Mouse (Mus musculus) spleen, adult 18-20 months (tissue): ENCODE measurements around the gene Gm21188.
"Not testable (repeated sequence)": the region's sequence is repeated elsewhere in the genome, so short reads cannot be mapped to it uniquely, and the experiment has no call there.

Experiments used
- DNase-seq, 2 experiments: peaks; one replicate each; pipeline ENCODE4 v3.0.0; 2022; ENCODE audit warnings: mixed read lengths in 2 of 2

Gene Gm21188

DNA sequence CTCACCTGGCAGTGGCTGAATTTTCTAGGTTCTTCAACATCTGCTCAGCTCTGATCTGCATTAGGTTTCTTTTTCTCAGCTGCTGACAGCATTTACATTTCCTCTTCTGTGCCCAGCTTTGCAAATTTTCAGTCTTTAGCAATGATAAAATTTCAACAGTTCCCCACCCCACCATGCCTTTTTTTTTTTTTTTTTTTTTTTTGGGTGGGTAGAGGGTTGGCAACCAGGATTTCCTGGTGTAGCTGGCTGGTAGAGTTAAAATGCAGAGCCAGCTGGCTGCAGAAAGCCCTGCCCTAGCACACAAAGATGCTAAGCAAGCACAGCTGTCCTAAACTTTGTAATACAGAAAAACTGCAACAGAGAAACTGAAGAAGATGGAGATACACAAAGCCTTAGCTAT lies at the start of gene Gm21188:
Gm21188 (minus strand) TSS at position 110 of the 400 bp plus-strand sequence.
- DNase-seq, result not testable (repeated sequence)

DNA sequence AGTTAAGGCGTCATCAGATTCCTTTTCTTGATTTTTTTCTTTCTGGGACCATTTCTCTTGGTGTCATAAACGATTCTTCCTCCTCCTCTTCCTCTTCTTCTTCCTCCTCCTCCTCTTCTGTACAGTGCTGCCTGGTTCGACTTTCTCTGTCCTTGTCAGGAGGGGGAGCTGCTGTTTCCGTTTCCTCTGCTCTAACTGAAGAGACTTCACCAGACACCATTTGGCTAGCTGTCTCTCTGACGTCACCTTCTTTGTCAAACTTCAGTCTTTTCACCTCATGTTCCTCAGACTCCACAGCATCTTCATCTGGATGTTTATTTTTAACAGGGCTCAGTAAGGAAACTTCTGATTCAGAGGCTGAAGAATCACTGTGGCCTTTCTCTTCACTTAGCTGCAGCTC lies 47.3 kb upstream of the Gm21188 start:
- DNase-seq, result not testable (repeated sequence)

DNA sequence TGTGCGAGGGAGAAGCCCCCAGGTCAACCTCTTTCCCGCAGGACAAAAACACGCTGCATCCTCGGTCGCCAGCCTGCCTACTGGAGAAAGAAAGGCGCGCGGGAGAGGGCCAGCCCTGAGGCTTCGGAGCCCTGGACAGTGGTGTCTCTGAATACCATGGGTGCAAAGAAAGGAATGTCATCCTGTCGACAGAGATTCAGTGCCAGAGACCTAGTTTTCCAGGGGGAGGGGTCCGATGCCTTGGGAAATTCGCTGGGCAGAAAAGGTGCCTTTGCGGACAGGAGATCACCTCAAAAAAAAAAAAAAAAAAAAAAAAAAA lies 44.9 kb upstream of the Gm21188 start:
- DNase-seq, result not testable (repeated sequence)

DNA sequence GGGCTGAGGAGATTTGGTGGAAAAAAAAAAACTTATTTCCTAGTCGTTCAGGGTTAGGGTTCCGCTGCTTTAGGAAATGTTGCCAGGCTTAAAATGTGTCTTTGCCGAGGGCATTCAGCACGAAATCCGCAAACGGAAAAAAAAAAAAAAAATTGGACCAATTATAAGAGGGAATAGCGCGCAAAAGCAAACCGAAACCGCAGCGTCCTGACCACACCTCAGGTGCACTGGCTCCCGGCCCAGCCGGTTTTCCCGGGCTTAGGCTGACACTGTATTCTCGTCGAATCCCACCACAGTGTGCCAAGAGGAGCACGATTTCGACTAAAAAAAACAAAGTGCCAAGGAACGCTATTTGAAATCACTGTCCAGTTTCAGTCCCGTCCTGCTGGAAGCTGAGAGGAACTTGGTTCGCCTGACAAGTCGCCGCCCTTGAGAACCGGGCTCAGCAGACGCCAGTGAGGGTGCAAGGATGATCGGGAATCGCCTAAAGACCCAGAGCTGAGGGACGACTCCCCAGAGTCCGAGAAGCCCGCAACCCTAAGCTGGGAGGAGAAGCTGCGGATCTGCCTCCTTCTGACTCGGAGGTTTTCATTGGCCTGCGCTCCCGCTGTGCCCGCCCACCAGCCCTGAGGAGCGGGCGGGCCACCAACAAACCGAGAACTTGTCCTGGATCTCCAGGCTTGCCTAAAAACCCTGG lies 44.4 kb upstream of the Gm21188 start:
- peak in 1 of 2 experiments; percentile 9 for DNase-seq

DNA sequence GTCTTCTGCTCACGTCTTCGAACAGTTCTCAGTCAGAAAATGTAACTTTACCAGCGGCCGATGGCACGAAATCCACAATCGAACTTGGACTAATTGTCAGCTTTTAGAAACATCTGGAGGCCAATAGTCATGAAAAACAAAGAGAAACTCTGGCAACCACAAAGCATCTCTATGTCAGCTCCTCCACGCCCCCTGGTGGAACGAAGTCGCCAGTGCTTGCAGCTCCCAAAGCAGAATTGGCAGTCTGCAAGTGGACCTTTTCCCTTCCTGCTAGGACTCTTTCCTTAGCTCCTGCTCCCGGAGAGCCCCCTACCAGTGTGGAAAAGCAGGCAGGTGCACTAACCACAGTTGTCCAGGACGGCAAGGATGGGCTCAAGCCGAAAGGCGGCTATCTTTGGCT lies 41.0 kb upstream of the Gm21188 start:
- DNase-seq, result not testable (repeated sequence)

DNA sequence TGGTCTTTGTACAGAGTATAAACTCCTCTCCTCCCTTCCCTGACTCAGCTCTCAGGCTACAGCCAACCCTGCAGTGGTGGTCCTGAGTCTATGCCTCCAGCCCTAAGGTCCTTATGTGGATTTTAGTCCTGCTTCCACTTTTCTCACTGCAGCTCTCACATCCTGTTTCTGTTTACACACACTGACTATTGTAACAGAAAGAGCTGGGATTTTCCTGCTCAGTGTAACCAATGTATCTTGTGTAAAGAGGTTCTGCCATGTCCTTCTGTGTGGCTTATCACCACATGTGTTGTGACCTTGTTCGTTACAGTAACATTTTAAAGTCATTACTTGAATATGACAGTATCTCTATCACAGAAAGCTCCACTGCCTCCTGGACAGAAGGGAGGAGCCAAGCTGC lies 27.6 kb upstream of the Gm21188 start:
- not testable (repeated sequence) for DNase-seq

DNA sequence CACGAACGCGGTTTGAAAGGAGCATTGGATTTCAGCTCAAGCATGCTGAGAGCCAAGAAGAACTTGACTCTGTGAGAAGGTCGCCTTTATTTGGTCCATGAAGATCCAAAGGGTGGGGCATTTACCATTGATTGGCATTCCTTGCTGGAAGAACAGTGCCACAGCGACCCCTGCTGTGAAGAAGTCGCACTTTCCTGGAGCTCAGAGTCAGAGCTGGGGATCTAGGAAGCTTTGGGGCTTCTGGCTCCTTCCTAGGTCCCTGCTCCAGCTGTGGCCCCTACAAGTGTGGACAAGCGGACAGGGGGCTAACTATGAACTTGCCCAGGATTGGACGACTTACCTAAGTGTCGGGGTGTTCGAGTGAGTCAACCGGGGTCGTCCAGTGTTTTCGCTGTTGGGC lies 18.9 kb upstream of the Gm21188 start:
- not testable (repeated sequence) for DNase-seq

DNA sequence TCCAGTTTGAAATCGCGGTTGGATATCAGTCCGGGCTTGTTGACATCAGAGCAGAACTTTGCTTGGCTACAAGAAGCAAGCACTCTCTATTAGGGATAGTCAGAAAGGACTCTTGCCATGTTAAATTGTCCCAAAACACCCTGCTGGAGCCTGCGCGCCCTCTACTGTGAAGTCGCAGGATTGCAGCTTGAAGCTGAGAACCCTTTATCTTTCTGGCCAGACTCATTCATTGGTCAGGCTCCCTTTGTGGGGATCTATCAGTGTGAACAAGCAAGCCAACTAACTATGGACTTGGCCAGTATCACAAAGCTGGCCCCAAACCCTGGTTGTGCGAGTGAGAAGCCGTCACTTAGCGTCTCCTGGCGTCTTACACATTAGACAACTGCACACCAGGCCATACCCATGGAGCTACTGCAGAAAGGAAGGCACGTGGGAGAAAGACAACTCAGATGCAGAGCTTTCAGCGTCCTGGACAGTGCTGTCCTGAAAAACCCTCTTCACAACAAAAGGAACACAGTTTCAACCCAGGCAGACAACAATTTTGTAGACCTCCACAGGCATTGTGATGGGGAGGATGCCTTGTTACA lies 18.1 kb upstream of the Gm21188 start:
- not testable (repeated sequence) for DNase-seq

DNA sequence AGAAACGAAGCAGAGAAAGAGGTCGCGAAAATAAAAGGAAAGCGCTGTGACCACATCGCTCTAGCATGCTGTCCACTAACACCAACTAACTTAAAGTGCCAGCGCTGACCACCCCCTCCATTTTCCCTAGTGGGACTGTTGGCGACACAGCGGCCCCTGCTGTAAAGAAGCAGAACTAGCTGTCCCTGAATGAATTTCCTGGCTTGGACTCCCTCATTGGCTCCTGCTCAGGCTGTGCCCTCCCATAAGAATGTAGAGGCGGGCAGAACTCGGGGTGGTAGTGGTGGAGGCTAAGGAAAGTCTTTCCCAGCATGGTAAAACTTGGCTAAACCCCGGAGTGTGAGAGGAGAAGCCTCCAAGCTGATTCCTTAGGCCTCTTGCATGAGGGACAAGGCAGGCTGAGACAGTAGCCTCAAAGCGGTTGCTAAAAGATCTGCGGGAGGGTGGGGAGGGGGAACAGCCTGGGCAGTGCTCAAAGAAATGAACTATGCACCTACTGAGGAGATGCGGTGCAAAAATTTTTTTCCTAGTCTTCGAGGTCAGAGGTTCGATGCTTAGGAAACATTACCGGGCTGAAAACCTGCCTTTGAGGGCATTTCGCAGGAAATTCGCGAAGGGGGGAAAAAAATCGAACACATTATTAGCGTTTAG lies 11.6 kb upstream of the Gm21188 start:
- not testable (repeated sequence) for DNase-seq

DNA sequence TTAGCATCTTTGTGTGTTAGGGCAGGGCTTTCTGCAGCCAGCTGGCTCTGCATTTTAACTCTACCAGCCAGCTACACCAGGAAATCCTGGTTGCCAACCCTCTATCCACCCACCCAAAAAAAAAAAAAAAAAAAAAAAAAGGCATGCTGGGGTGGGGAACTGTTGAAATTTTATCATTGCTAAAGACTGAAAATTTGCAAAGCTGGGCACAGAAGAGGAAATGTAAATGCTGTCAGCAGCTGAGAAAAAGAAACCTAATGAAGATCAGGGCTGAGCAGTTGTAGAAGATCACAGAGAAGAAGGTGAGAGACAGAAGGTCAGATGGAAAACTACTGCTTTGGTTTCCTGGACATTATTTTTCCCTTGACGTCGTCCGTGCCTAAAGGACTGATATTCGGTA lies 10.9 kb upstream of the Gm21188 start:
- not testable (repeated sequence) for DNase-seq

DNA sequence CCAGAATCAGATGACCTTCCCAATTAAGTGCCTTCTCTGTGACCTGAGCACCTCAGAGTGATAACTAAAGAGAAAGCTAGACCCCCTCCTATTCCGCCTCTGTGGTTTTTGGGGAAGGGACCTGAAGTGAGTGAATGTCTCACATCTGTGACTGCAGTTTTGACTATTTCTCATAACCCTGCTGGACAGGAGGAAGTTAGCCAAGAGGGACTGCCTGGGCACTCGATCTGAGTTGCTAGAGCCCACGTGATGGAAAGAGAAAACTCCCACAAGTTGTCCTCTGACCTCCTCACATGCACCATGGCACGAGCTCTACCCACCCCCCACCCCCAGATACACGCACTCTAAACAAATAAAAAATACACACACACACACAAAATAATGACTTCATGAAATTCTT lies 3.4 kb downstream of the Gm21188 start:
- not testable (repeated sequence) for DNase-seq

DNA sequence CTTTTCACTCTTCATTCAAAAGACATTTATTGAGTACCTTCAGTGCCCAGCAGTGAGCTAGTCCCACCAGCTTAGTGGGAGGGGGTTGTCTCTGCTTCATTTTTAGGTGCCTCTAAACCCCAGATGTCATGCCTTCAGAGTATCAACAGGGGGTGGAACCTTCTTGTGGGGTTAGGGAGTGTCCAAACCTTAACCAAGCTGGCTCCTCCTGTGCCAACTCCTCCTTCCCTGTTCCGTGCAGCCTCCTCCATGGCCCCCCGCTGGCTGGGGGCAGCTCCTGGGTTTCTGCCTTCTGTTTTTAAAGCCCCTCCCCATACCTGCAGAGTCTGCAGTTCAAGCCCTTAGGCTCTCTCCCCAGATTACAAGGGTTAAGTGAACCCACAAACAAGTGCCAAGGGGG lies 3.8 kb downstream of the Gm21188 start:
- DNase-seq, result not testable (repeated sequence)

DNA sequence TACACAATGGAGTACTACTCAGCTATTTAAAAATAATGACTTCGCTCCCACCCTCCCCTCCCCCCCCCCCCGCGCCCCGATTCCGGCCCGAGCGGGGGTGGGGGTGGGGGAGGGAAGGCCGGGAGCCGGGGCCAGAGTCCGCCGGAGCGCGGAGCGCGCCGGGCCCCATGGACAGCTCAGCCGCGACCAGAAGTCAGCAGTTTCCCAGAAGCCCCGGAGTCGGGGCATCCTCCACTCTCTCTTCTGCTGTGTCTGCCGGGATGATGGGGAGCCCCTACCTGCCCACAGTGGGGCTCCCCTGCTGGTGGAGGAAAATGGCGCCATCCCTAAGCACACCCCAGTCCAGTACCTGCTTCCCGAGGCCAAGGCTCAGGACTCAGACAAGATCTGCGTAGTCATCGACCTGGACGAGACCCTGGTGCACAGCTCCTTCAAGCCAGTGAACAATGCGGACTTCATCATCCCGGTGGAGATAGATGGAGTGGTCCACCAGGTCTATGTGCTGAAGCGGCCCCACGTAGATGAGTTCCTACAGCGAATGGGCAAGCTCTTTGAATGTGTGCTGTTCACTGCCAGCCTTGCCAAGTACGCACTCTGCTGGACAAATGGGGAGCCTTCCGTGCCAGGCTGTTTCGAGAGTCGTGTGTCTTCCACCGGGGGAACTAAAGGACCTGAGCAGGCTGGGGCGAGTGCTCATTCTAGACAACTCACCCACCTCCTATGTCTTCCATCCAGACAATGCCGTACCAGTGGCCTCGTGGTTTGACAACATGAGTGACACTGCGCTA lies 5.4 kb downstream of the Gm21188 start:
- not testable (repeated sequence) for DNase-seq

DNA sequence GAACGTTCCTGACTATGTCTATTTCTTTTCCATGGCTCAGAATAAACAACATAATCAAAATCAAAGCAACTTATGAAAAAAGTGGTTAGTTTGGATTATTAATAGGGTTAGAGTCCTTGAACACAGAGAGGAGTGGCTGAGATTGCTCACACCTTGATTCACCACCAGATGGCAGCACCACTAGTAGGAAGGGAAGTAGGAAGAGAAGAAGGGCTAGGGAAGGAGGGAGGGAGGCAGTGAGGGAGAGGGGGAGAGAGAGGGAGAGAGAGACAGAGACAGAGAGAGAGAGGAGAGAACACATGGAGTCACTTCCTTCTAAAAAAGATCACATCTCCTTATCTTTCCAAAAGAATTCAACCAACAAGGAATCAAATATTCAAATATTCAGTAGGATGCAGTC lies 10.8 kb downstream of the Gm21188 start:
- peak in 1 of 2 experiments; percentile 17 for DNase-seq

DNA sequence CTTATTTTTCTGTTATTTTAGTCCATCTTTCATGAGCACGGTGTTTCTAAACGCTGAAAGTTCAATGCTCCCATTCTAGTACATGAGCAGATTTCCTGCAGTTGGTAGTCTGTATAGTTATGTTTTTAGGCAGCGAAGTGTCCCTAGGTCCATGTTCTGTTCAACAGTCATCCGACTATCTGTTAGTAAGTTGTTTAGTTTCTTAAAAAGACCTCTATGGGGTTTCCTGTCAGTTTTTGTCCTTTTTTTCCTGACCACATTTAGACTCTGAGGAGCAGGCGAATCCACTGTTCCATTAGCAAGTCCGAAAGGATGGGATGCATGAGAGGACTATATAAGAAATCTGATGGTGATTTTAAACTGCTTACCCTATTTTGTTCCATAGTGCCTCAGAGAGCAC lies 14.1 kb downstream of the Gm21188 start:
- not testable (repeated sequence) for DNase-seq

DNA sequence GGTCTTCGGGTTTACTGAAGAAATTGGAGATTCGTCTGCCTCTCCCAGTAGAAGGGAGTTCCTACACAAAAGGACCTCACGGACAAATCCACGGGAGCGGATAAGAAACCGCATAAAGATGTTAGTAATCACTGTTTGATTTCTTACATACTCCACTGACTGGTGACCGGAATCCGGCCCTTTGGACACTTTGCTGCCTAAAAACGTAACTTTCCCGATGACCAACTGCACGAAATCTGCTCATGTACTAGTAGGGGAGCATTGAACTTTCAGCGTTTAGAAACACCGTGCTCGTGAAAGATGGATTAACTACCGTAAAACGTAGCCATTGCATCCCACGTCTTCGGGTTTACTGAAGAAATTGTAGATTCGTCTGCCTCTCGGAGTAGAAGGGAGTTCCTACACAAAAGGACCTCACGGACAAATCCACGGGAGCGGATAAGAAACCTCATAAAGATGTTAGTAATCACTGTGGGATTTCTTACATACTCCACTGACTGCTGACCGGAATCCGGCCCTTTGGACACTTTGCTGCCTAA lies 15.3 kb downstream of the Gm21188 start:
- peak in 1 of 2 experiments; percentile 4 for DNase-seq

DNA sequence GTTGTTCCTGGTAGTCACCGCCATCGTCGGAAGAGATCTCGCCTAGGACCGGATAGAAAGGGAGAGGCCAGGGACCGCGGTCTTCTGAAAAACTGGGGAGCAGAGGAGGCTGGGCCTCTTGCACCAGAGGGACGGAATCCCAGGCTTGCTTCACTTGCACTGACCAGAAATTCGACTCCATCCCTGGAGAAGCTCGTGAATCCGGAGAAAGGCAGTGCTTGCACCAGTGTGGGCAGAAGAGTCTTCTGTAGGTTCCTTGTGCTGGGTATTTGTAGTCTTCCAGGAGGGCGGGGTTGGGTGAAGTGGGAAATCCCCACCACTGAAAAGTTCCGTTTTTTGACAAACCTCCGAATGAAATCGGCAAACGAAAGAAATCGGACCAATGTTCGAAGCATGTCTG lies 16.8 kb downstream of the Gm21188 start:
- not testable (repeated sequence) for DNase-seq

DNA sequence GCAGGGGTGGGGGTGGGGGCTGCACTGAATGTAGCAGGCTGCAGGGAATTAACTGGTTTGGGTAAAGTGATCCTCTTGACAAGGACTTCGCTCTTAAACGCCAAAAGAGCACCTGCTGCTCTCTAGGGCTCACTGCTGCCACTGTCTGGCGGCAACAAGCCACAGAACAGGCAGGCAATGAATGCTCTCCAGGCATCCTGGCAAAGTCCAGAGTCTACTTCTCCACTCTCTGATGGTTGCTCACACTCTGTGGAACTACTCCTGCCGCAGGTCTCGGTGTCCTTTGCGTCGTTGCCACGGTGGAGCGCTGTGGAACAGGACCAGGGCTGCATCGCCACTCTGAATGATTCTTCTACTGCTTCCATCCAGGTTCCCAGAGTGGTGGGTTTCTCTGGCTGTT lies 17.4 kb downstream of the Gm21188 start:
- DNase-seq, result not testable (repeated sequence)

DNA sequence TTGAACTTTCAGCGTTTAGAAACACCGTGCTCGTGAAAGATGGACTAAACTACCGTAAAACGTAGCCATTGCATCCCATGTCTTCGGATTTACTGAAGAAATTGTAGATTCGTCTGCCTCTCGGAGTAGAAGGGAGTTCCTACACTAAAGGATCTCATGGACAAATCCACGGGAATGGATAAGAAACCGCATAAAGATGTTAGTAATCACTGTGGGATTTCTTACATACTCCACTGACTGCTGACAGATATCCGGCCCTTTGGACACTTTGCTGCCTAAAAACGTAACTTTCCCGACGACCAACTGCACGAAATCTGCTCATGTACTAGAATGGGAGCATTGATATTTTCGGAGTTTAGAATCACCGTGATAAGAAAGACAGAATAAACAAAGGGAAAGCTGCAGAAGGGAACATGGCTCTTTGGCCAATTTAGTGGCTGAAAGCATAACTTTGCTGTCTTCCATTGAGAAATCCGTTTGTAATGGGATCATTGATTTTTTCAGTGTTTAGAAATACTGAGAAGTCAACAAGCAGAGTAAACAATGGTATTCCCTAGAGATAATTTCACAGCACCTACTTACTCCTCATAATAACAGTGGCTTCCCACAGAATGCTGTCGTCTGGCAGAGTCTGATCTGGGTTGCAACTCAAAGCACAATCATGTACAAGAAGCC lies 18.3 kb downstream of the Gm21188 start:
- peak; percentile 13 to 38 for DNase-seq

DNA sequence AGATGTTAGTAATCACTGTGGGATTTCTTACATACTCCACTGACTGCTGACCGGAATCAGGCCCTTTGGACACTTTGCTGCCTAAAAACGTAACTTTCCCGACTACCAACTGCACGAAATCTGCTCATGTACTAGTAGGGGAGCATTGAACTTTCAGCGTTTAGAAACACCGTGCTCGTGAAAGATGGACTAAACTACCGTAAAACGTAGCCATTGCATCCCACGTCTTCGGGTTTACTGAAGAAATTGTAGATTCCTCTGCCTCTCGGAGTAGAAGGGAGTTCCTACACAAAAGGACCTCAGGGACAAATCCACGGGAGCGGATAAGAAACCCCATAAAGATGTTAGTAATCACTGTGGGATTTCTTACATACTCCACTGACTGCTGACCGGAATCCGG lies 20.3 kb downstream of the Gm21188 start:
- DNase-seq, result peak in 1 of 2 experiments; percentile 32

DNA sequence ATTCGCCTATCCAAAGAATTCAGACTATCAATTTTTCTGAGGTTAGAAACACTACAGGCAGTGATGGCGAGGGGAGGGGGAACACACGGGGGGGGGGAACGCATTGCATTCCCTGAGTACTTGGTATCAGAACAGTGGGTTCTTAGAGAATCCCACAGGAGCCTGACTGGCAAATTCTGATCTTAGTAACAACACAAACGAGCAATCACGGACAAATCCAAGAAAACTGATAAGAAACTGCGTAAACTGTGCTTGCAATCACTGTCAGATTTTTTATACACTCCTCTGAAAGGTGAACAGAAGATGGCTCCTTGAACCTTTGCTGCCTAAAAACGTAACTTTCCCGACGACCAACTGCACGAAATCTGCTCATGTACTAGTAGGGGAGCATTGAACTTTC lies 24.6 kb downstream of the Gm21188 start:
- DNase-seq, result not testable (repeated sequence)

DNA sequence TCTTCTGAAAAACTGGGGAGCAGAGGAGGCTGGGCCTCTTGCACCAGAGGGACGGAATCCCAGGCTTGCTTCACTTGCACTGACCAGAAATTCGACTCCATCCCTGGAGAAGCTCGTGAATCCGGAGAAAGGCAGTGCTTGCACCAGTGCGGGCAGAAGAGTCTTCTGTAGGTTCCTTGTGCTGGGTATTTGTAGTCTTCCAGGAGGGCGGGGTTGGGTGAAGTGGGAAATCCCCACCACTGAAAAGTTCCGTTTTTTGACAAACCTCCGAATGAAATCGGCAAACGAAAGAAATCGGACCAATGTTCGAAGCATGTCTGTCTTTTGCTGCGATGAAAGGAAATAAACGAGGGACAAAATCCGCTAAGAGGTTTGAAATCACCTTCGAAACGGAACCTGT lies 25.1 kb downstream of the Gm21188 start, which contains the start of gene Gm36079:
Gm36079 (minus strand) TSS at position 101 of the 400 bp plus-strand sequence.
- DNase-seq, result not testable (repeated sequence)
